Mouse (Mus musculus): ENCODE results near the gene Mettl2. TPM values are rescaled to one million over a fixed set of nuclear protein-coding genes. Genes with fewer than 3 reads are reported as not detected.

The Mettl2 gene
- polyA plus RNA-seq (2015; fragmentation: Nextera tagmentation; extraction: Ambion mirVana): 28.3 and 31.5 TPM in 2 replicates

DNA sequence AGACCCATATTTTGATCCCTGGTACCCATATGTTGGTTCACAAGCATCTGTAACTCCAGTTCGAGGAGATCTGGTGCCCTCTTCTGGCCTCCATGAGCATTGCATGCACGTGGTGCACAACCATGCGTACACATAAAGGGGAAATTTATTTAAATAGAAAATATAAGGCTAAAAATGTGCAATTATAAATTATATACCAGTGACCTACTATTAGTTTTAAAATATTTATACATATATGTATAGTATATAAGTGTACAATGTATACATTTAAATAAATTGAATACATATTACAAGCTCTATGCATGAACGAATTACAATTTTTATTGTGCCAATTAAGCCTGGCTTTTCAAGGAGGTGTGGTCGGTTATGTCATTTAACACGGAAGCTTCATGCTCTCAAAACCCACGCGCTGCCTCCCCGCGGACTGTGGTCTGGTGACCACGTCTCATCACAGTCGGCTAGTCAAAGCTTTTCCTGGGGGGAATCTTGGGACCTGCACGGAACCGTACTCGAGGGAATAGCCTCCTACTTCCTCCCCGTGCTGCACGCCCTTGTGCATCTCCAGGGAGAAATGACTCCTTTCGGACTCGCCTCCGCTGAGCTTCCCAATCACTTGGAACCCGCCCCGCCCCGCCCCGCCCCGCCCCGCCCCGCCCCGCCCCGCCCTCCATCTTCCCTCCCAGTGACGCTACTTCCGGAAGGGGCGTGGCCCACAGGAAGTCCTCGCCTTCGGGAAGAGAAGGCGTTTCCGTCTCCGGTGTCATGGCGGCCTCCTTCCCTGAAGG, at the start of gene Mettl2:
Gene Mettl2, plus strand, starts transcription at position 691 of the 785 bp plus-strand sequence.

DNA sequence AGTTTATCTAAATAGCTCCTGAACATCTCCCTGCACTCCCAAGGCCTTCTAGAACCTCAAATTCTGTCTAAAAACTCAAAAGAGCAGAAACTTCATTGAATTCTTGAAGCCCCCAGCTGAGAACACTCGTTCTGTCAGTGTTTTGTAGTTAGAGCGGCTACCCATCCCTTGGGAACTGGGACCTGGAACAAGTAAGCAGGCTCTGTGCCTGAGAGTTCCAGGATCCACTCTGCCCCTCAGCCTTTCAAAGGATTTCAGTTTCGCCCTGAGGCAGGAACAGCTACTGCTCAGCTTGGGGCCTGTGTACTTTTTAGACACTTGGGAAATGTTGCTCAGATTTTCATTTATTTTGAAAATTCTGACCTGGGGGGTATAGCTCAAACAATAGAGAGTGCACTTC, 20.4 kb downstream of the Mettl2 start, which contains the start of gene Gm10842:
Gene Gm10842, plus strand, starts transcription at position 301 of the 400 bp plus-strand sequence.

DNA sequence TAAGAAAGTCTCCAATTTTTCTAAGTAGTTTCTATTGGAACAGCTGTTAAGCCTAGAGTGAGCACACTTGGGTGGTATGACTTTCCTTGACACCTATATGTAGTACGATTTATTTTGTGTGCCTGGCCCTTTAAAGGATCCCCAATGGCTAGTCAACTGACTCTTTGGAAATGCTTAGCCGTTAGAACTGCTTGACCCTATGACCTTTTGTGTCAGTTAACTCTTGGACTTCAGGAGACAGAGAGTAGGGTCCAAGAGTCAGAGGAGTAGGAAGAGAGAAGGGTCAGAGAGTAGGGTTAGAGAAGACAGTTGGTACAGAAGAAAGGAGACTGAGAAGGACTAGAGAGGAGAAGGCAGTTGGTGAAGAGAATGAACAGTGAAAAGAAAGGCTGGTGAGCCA, 52.3 kb downstream of the Mettl2 start, which contains the start of gene Tlk2:
Gene Tlk2, plus strand, starts transcription at position 292 of the 400 bp plus-strand sequence.

Other genes starting within 250 kb of the Mettl2 start
- gene Efcab3, start 62.8 kb upstream of the Mettl2 start, polyA plus RNA-seq (2015; fragmentation: Nextera tagmentation; extraction: Ambion mirVana): not detected in 2 replicates
- gene Gm10842, start 20.5 kb downstream of the Mettl2 start, polyA plus RNA-seq (2015; fragmentation: Nextera tagmentation; extraction: Ambion mirVana): not detected in 2 replicates
- gene Tlk2, start 52.4 kb downstream of the Mettl2 start, polyA plus RNA-seq (2015; fragmentation: Nextera tagmentation; extraction: Ambion mirVana): 18.7 and 19.4 TPM in 2 replicates
- gene Mrc2, start 166.2 kb downstream of the Mettl2 start, polyA plus RNA-seq (2015; fragmentation: Nextera tagmentation; extraction: Ambion mirVana): 4.4 and 5.3 TPM in 2 replicates